Mouse (Mus musculus) liver, embryonic 16.5 days (tissue): ENCODE measurements around the gene Vmn1r72. TPM values are rescaled to one million over a fixed set of nuclear protein-coding genes. Genes with fewer than 3 reads are reported as not detected.
"Not testable (repeated sequence)": the region's sequence is repeated elsewhere in the genome, so short reads cannot be mapped to it uniquely, and the experiment has no call there.

Source experiments
- ATAC-seq: fragments of 200-750 bp; cut with Nextera tagmentation; 2 replicates; pipeline ENCODE4 v1.8.0; 2017; ENCODE audit warnings: low read depth, mild to moderate bottlenecking, moderate number of reproducible peaks, moderate library complexity
- H3K27ac ChIP-seq: fragments of 300-500 bp; sonication (generic); 2 replicates; pipeline ENCODE4 v1.5.1; 2014; ENCODE audit warnings: mild to moderate bottlenecking, low read length
- H3K27me3 ChIP-seq: fragments of 300-500 bp; sonication (generic); 2 replicates; pipeline ENCODE4 v1.6.1; 2014; ENCODE audit warnings: low read depth, low read length, mixed read lengths; ENCODE audit not compliant: control insufficient read depth, insufficient read depth
- H3K36me3 ChIP-seq: fragments of 300-500 bp; sonication (generic); 2 replicates; pipeline ENCODE4 v1.6.1; 2014; ENCODE audit warnings: mild to moderate bottlenecking; ENCODE audit not compliant: control insufficient read depth, insufficient read depth
- H3K4me1 ChIP-seq: fragments of 300-500 bp; sonication (generic); 2 replicates; pipeline ENCODE4 v1.6.1; 2014; ENCODE audit warnings: low read depth, low read length, mixed read lengths; ENCODE audit not compliant: control insufficient read depth
- H3K4me2 ChIP-seq: fragments of 300-500 bp; sonication (generic); 2 replicates; pipeline ENCODE4 v1.6.1; 2014; ENCODE audit warnings: low read depth, low read length, mixed read lengths
- H3K4me3 ChIP-seq: fragments of 300-500 bp; sonication (generic); 2 replicates; pipeline ENCODE4 v1.5.1; 2014; ENCODE audit warnings: low read depth, mild to moderate bottlenecking, low read length
- H3K9ac ChIP-seq: fragments of 300-500 bp; sonication (generic); 2 replicates; pipeline ENCODE4 v1.6.1; 2014; ENCODE audit warnings: low read depth, low read length
- H3K9me3 ChIP-seq: fragments of 300-500 bp; sonication (generic); replicated peaks from 2 replicates; pipeline ENCODE4 v1.6.1; 2016; ENCODE audit warnings: low read length; ENCODE audit not compliant: control insufficient read depth
- WGBS: fragments of 180-500 bp; shearing (Covaris S2); extraction: QIAGEN DNeasy Blood & Tissue Kit; methylation state at CpG from one replicate; pipeline ENCODE4 v1.1.7; 2014; ENCODE audit not compliant: insufficient replicate concordance; 5-methylcytosine and 5-hydroxymethylcytosine counted together
- polyA plus RNA-seq: library from polyadenylated mRNA; unstranded; fragments of >200 nt; fragmentation: Nextera tagmentation; extraction: Ambion mirVana; gene quantifications from 2 replicates; pipeline ENCODE4 v1.2.1, GENCODE M21; 2015

Vmn1r72 gene
- polyA plus RNA-seq, result not detected in 2 replicates

GRCm38 (mm10) chr7:11680047-11680446, at the start of gene Vmn1r72:
TSS of gene Vmn1r72 (minus strand) at chr7:11680147.
- not testable (repeated sequence) for H3K4me1 ChIP-seq, H3K9me3 ChIP-seq, H3K36me3 ChIP-seq, H3K9ac ChIP-seq, H3K4me3 ChIP-seq, H3K4me2 ChIP-seq, ATAC-seq, H3K27me3 ChIP-seq, H3K27ac ChIP-seq

- H3K36me3 ChIP-seq, ATAC-seq, H3K4me3 ChIP-seq, H3K9ac ChIP-seq, H3K27me3 ChIP-seq, H3K9me3 ChIP-seq, H3K4me1 ChIP-seq, H3K4me2 ChIP-seq, H3K27ac ChIP-seq: not testable (repeated sequence)
- 8% methylated on average over 8 of the region's 8 CpGs for WGBS
These were observed 62.9 kb downstream of the Vmn1r72 start for GRCm38 (mm10) chr7:11617082-11617481.

Other genes with a start within 250 kb of the Vmn1r72 start
- not detected in 2 replicates for gene Zscan4-ps2, start 165.8 kb downstream of the Vmn1r72 start, polyA plus RNA-seq
- not detected in 2 replicates for gene Zscan4-ps3, start 70.8 kb downstream of the Vmn1r72 start, polyA plus RNA-seq
- not detected in 2 replicates for gene Vmn1r73, start 50.1 kb upstream of the Vmn1r72 start, polyA plus RNA-seq
- not detected in 2 replicates for gene Vmn1r74, start 153.8 kb upstream of the Vmn1r72 start, polyA plus RNA-seq
- gene Vmn1r75, start 194.5 kb upstream of the Vmn1r72 start, polyA plus RNA-seq, result not detected in 2 replicates